Mouse (Mus musculus): ENCODE data around the gene Arhgap22.
A peak's percentile ranks its signal among the peaks of the same experiment; 100 is the strongest.

The Arhgap22 gene

GRCm38 (mm10) chr14:33213823-33214766 lies at the start of gene Arhgap22:
TSS of gene Arhgap22 (plus strand) at chr14:33214026.
- peak; percentile 90 for DNase-seq

GRCm38 (mm10) chr14:33168750-33169149 lies 45.1 kb upstream of the Arhgap22 start:
- no peak for DNase-seq

DNA sequence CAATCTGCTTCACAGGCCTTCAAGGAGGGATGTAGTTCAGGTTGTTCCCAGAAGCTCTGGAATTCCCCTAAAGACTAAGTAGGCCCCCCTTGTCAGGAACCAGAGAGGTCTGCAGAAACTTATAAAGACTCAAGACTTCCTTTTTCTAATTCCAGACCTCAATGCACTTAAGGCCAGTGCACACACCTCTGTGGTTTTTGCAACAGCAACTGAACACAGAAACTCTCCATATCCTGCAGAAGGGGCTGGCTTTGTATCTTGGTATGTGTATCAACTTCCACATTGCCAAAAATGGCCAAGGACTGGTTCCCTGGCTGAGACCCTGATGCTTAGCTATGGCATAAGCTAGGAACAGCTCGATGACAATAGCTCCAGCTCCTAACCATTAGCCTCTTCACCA lies 41.9 kb upstream of the Arhgap22 start:
- no peak for DNase-seq

- no peak for DNase-seq
Observed at GRCm38 (mm10) chr14:33175059-33175821, 38.6 kb upstream of the Arhgap22 start.

GRCm38 (mm10) chr14:33180102-33180501 lies 33.7 kb upstream of the Arhgap22 start:
- no peak for DNase-seq

DNA sequence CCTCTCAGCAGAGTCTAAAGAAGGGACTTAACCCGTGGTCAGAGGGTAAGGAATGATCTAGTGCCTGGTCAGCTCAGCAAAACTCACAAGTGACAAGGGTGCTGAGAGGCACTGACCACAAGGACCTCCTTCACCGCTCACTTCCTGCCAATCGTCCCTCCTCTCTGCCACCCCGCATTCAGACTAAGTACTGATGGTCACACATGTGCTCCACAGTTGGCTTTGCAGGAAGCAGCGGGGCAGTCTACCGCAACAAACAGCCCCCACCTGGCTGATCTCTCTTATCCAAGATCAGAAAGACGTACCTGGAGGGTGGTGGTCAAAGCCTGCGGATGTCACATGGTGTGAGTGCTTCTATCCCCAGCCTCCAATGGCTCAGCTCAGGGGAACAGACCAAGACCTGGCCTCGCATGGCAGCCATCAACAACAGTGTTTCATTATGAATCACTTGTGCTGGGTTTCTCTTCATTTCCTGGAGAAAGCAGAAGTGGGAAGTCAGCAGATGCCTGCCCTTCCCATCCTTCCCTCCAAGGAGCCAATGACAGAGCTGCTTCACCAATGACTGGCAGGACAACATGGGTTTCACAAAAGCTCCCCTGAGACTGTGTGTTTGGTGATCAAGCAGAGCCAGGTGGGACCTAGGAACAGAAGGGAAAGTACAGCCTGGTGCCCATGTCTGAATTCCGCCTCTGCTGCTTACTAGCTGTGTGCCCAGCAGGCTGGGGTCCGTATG lies 28.6 kb upstream of the Arhgap22 start, which contains the start of gene Wdfy4:
Gene Wdfy4 (minus strand): TSS at position 441 of the 733 bp plus-strand sequence.
- DNase-seq: no peak

DNA sequence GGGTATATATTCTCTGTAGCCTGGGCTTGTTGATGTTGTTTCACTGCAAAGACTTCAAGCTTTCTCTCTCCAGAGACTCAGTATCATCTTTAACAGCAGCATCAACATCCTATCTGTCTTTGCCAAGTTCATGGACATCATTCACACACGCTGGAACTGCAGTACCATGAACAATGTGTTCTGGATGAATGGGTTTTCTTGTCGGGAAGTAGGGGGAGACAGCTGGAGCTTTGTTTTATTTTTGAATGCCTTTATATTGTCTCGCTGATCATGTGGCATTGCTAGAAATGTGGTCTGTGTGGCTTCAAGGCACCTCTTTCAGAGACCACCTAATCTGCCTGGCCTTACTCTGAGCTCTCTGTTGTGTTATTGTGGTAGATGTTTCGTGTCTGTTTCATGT lies 26.6 kb upstream of the Arhgap22 start:
- peak; percentile 57 for DNase-seq

GRCm38 (mm10) chr14:33189230-33189629 lies 24.6 kb upstream of the Arhgap22 start:
- no peak for DNase-seq

GRCm38 (mm10) chr14:33189849-33190423 lies 23.9 kb upstream of the Arhgap22 start:
- no peak for DNase-seq

DNA sequence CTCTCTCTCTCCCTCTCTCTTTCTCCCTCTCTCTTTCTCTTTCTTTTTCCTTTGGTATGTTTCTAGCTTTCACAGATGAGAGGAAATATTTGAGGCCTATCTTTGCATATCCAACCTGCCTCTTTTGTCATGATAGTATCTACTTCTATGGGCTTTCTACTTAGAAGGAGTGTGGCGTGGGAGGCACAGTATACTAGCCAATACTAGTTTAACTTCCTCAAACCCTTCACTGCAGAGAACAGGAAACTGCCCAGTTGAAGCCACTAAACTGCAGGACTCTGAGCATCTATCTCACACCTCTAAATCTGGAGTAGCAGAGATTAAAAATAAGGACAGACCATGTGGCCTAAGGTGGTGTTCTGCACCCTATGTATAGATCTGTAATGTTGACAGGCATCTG lies 23.2 kb upstream of the Arhgap22 start:
- no peak for DNase-seq

DNA sequence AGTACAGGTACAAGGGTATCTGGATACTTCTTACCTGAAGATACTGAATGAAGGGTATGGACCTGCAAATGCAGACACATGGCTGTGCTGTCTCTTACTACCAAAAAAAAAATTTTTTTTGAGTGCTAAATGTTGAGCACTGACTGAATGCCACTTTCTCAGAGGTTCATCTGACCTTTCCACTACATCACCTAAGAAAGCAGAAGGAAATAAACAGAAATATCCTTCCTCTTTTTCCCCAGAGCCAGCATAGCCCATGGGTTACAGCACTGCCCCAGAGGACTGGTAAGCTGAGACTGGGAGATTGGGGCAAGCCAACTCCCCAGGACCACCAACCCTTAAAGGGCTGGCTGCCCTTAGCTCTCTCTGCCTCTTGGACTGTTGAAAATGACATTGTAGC lies 20.1 kb upstream of the Arhgap22 start:
- DNase-seq: no peak

GRCm38 (mm10) chr14:33194241-33194640 lies 19.6 kb upstream of the Arhgap22 start:
- DNase-seq: no peak

- no peak for DNase-seq
Observed at GRCm38 (mm10) chr14:33202161-33202560, 11.7 kb upstream of the Arhgap22 start.

DNA sequence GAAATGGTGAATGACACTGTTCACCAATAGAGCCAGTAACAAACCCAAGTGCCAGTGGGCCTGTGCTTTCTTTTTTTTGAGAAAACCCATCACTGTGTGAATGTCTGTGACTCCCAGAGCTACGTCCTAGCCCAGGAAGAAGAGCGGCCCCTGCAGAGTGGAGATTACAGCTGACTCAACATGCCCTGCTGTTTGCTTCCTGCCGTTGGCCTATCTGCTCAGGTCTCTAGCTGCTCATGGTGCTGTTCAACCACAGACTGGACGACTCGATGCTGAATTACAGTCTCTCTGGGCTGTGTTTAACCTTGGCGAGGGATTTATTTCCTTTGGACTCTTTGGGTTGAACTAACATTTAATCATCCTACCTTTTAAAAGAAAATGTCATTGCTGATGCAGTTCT lies 10.9 kb upstream of the Arhgap22 start:
- DNase-seq: no peak

- no peak for DNase-seq
Observed at GRCm38 (mm10) chr14:33203777-33204176, 10.0 kb upstream of the Arhgap22 start.

DNA sequence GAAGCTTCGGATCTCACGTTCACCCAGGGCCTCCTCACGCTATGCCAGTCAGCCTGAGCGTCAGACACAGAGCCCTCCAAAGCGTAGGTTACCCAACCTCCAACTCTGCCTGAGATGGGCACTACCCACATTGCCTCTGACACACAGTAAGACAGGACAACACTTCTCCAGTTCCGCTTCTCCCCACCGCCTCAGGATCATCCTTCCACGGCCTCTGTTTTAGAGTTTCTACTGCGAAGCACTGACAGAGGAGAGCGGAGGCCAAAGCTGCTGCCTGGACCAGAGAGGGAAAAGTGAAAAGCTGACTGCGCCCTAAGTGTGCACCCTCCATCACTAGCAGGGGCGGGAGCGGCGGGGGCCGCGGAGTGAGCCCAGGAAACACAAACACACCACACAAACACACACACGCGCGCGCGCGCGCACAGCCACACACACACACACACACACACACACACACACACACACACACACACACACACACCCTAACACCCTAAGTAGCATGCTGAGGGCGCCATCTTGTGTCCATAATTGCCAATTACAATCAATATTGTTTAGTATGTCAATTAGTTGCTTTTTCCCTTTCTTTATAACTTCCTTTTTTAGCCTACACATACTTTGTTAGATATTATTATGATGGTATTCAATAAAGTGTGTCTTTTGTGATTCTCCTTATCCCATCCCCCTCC lies 8.4 kb upstream of the Arhgap22 start:
- peak; percentile 69 for DNase-seq

GRCm38 (mm10) chr14:33207011-33207410 lies 6.8 kb upstream of the Arhgap22 start:
- DNase-seq: peak; percentile 48

DNA sequence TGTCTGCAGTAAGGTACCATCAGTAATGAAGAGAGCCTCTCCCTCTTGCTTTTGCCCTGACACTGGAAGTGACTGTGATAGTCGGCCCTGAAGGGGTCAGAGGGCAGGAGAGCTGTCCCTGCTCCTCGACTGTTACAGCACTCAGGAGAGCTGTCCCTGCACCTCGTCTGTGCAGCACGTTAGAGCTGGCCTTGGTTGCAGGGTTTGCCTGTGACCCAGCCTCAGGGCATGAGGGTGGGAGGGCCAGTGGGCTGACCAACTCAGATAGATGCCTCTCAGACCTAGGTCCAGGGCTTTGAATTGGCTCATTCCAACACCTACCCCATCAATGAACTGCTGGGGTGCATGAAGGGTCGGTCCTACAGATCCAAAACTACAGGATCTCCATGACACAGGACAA lies 5.5 kb upstream of the Arhgap22 start:
- DNase-seq: no peak

DNA sequence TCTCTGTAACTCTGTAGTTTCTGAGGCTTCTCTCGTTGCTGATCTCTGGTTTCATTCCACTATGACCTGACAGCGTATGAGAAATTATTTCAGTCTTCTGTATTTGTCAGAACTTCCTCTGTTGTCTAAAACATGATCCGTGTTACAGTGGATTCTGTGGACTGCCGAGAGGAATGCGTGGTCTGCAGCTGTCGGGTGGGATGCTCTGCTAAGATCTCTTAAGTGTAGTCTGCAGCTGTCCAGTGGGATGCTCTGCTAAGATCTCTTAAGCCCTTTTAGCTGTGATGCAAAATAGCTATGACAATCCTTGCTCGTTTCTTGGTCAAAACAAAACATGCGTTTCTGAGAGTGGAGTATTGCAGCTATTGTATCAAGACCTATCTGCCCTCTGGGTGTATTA lies 3.0 kb upstream of the Arhgap22 start:
- DNase-seq: no peak

DNA sequence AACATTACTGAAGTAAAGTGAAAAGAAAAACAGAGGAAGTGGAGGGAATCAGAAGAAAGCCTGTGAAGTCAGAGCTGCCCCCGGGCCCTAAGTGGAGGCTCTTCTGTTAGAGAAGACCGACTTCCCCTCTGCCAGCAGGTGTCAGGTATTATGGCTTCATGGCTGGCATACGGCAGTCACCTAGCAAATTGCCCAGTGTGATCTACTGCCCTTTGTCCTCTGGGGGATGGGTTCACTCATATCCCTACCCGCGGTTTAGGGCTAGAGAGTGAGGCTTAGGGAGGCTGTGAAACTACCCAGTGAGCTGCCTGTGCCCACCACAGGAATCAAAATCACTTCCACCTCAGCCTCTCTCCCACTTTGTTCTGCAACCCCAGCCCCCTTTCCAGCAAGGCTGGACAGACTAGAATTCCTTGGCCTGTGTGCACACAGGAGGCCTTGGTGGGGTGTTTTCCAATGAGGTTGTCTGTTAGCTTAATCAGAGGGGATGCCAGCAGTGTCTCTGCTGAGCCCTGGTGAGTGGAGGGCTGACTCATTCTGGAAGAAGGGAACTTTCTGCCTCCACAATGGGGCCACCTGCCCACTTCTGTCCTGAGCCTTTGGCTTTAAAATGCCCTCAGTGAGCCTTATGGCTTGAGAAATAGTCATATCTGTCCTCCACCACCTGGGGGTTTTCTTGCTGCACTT lies 1.4 kb upstream of the Arhgap22 start:
- DNase-seq: no peak

GRCm38 (mm10) chr14:33212958-33213309 lies 892 bp upstream of the Arhgap22 start:
- no peak for DNase-seq

DNA sequence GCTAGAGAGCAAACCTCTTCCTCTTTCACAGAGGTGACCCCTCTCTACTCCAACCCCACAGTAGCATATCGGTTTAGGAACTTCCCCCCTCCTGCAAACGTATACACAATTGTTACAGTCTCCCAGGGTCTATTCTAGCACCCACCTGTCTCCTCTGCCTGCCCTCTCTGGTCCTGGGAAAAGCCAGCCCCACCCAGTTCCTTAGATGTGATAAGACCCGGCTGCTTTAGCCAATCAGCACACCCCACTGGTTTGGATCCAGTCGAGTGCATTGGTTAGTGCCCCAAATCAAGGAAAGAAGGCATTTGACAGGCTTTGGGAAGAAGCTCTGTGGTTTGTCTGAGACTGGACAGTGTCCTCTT lies 922 bp downstream of the Arhgap22 start:
- no peak for DNase-seq
